Mouse (Mus musculus) ES-E14 (cell line): Measurements from ENCODE around the gene Cxcl16.
"Not testable (repeated sequence)": the region's sequence is repeated elsewhere in the genome, so short reads cannot be mapped to it uniquely, and the experiment has no call there.

Source experiments
- HCFC1 ChIP-seq: IDR thresholded peaks from 2 replicates; pipeline ENCODE4 v1.6.1; 2012; ENCODE audit warnings: low read length, inconsistent platforms, borderline replicate concordance; ENCODE audit not compliant: insufficient read depth
- MAFK ChIP-seq: IDR thresholded peaks from 2 replicates; pipeline ENCODE4 v1.6.1; 2014; ENCODE audit warnings: mild to moderate bottlenecking, low read depth, low read length, inconsistent platforms; ENCODE audit not compliant: insufficient read depth
- ZC3H11A ChIP-seq: IDR thresholded peaks from 2 replicates; pipeline ENCODE4 v1.6.1; 2012; ENCODE audit warnings: low read depth, mild to moderate bottlenecking, inconsistent platforms, low read length, borderline replicate concordance
- ZNF384 ChIP-seq: IDR thresholded peaks from 2 replicates; pipeline ENCODE4 v1.6.1; 2012; ENCODE audit warnings: low read depth, low read length, inconsistent platforms

- TF ChIP-seq ZNF384, HCFC1, ZC3H11A, MAFK: not testable (repeated sequence)
These were observed 13.5 kb upstream of the Cxcl16 start for GRCm38 (mm10) chr11:70473291-70473690.
